Mouse (Mus musculus) heart, adult 2 months (tissue): ENCODE measurements around the gene Rspry1. TPM values are rescaled to one million over a fixed set of nuclear protein-coding genes. Genes with fewer than 3 reads are reported as not detected.

Experiments used
- DNase-seq, 2 experiments: peaks; one replicate each; pipeline ENCODE4 v3.0.0; 2021
- H3K27ac ChIP-seq: fragments of 200-600 bp; 2 replicates; pipeline ENCODE4 v1.8.1; 2022
- H3K27me3 ChIP-seq: fragments of 200-500 bp; 2 replicates; pipeline ENCODE4 v1.6.1; 2012; ENCODE audit warnings: mild to moderate bottlenecking, low read length, inconsistent platforms, mixed read lengths; ENCODE audit not compliant: control insufficient read depth, insufficient read depth
- H3K36me3 ChIP-seq: fragments of 200-500 bp; 2 replicates; pipeline ENCODE4 v1.6.1; 2012; ENCODE audit warnings: low read length, inconsistent platforms; ENCODE audit not compliant: control insufficient read depth, insufficient read depth
- H3K4me1 ChIP-seq: fragments of 200-500 bp; 2 replicates; pipeline ENCODE4 v1.6.1; 2011; ENCODE audit warnings: low read length; ENCODE audit not compliant: control insufficient read depth, insufficient read depth
- H3K4me3 ChIP-seq: fragments of 200-600 bp; 2 replicates; pipeline ENCODE4 v1.8.1; 2022
- H3K79me2 ChIP-seq: fragments of 200-500 bp; replicated peaks from 2 replicates; pipeline ENCODE4 v1.6.1; 2012; ENCODE audit warnings: mild to moderate bottlenecking, inconsistent platforms, low read length, moderate library complexity, mixed read lengths; ENCODE audit not compliant: control insufficient read depth, insufficient read depth
- H3K9ac ChIP-seq: fragments of 200-500 bp; 2 replicates; pipeline ENCODE4 v1.6.1; 2012; ENCODE audit warnings: low read depth, mild to moderate bottlenecking, control low read depth, inconsistent platforms, low read length, mixed read lengths
- CTCF ChIP-seq: fragments of 200-600 bp; IDR thresholded peaks from 2 replicates; pipeline ENCODE4 v1.8.1; 2022; ENCODE audit warnings: antibody characterized with exemption, mild to moderate bottlenecking, moderate library complexity
- EP300 ChIP-seq: fragments of 200-500 bp; IDR thresholded peaks from 2 replicates; pipeline ENCODE4 v1.6.1; 2011; ENCODE audit warnings: low read depth, low read length, control low read depth; ENCODE audit not compliant: insufficient read depth
- POLR2A ChIP-seq: fragments of 200-500 bp; IDR thresholded peaks from 2 replicates; pipeline ENCODE4 v1.6.1; 2011; ENCODE audit warnings: mild to moderate bottlenecking, low read depth, low read length, control low read depth; ENCODE audit not compliant: insufficient read depth
- WGBS: fragments of 180-500 bp; shearing (Covaris S2); methylation state at CpG from one replicate; pipeline ENCODE4 v1.1.7; 2018; 5-methylcytosine and 5-hydroxymethylcytosine counted together
- intact Hi-C: fragments of 180-260 bp; cut with DNase I; formaldehyde crosslinking; loops from one replicate; pipeline ENCODE4 v1.15.1; 2025
- polyA plus RNA-seq: library from polyadenylated mRNA; depleted of rRNA; stranded (reverse); fragments of >200 nt; gene quantifications from 2 replicates; pipeline ENCODE4 v1.2.3, GENCODE M21; 2012
- total RNA-seq, 2 experiments: library from RNA; stranded (reverse); gene quantifications; 2 replicates each; pipeline ENCODE4 v1.2.3; 2021

Rspry1 gene
- total and polyA plus RNA-seq, 3 experiments = 3.8 to 10.6 (median 10.1) TPM

DNA sequence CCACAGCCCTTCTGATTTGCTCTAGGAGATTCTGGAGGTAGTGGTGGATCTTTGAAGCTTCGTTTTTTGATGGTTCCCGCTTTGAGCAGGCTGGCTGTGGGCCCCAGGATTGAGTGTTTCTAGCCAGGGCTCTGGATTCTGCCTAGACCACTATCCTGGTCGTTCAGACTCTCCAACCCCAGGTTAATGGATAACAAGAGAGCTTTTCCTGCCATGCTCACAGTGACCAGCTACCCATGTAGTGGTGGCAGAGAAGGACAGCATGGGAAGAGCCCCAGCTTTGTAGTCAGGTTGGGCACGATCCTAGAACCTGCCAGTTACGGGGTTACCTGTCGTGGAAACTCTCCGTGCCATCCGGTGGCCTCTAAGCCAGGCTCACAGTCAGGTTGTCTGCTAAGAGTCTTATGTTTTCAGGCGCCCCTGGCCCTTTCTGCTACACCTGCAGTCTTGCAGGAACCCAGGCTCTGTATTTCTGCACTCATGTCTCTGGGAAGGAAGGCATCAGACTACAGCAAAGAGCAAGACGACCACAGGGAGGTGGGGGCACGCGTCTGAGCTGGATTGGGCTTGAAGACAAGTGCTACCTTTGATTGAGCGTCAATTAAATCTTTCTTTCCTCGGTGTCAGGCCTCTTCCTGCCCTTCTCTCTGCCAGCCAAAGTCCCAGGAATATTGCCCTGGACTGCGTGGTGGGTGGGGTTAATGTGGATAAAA is 35.1 kb upstream of the Rspry1 start:
- H3K9ac ChIP-seq = no peak overlapping the region
- 81% methylated on average over 15 of the region's 15 CpGs for WGBS
- DNase-seq = no peak
- no peaks in the 10 kb centered on the region for H3K4me1 ChIP-seq
- H3K36me3 ChIP-seq = no peaks in the 10 kb centered on the region
- H3K4me3 ChIP-seq = no peak overlapping the region
- H3K27ac ChIP-seq = no peak overlapping the region
- intact Hi-C loops = loop anchor here (5.0 kb wide), 1 partner anchor 34 kb away; the partner anchor contains the start of gene Cpne2
- TF ChIP-seq POLR2A = no peak
- no peak for TF ChIP-seq EP300
- no peak for TF ChIP-seq CTCF
- no peaks in the 10 kb centered on the region for H3K79me2 ChIP-seq
- H3K27me3 ChIP-seq = no peaks in the 10 kb centered on the region

DNA sequence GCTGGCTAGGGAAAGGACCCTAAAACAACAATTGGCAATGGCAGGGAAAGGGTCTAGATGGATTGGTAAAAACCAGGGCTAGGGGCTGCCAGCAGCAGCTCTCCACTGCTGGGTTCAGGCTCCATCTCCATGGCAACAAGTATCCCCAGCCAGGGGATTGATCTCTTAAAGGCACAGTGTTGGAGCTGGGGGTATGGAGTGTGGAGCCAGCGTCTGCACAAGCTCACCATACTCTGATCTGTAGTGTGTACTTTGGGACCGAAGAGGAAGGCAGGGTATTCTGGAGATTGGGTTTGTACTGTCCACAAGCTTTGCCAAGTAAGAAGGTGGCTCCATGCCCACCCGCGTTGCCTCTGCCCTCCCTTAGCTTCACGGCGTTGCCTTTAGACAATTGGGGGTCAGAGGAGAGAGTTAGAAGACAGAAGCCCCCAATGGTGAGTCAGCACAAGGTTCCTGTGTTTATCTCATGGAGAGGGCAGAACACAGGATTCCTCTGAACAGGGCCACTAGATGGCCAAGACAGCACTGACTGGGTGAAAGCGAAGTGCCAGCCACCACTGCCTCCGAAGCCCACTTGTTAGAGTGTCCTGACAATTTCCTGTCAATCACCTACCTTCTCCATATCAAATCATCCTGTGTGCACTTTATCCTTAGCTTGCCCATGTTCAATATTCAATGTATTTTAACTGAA is 34.4 kb upstream of the Rspry1 start:
- WGBS = 75% methylated on average over 8 of the region's 8 CpGs

DNA sequence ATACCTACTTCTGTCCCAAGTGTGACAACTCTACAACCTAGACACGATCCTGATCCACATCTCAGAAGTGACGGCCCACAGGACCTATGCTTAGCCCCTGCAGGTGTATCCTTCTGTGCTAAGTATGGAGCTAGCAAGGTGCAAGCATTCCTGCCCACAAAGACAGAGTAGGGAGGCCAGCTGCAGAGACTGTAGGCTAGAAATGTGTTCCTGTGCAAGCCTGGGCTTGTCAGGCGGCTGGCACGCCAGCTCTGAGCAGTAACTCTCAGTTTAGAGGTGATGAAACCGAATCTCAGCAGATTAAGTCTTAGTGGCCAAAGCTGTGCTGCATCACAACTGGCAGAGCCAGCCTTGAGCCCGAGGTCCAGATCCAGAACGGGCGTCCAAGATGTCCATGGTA is 33.6 kb upstream of the Rspry1 start:
- no peak for DNase-seq
- Histone ChIP-seq H3K79me2 (no peaks in the 10 kb centered on the region), H3K9ac (no peak overlapping the region), H3K27me3 (no peaks in the 10 kb centered on the region), H3K4me3 (no peak overlapping the region), H3K27ac (no peak overlapping the region), H3K36me3 (no peaks in the 10 kb centered on the region), H3K4me1 (no peaks in the 10 kb centered on the region)
- no peak for TF ChIP-seq POLR2A
- no peak for TF ChIP-seq CTCF
- no peak for TF ChIP-seq EP300
- intact Hi-C loops = loop anchor here (5.0 kb wide), 1 partner anchor 36 kb away; the partner anchor contains the start of gene Cpne2
- WGBS = 92% methylated on average over 8 of the region's 8 CpGs

More for the DNA sequence above, 34.4 kb upstream of the Rspry1 start:
- Histone ChIP-seq H3K36me3 (no peaks in the 10 kb centered on the region), H3K79me2 (no peaks in the 10 kb centered on the region), H3K9ac (no peak overlapping the region), H3K27ac (no peak overlapping the region), H3K4me3 (no peak overlapping the region), H3K4me1 (no peaks in the 10 kb centered on the region), H3K27me3 (no peaks in the 10 kb centered on the region)
- TF ChIP-seq POLR2A = no peak
- TF ChIP-seq EP300 = no peak
- no peak for TF ChIP-seq CTCF
- intact Hi-C loops = loop anchor here (5.0 kb wide), 1 partner anchor 35 kb away; the partner anchor contains the start of gene Cpne2
- DNase-seq = no peak

DNA sequence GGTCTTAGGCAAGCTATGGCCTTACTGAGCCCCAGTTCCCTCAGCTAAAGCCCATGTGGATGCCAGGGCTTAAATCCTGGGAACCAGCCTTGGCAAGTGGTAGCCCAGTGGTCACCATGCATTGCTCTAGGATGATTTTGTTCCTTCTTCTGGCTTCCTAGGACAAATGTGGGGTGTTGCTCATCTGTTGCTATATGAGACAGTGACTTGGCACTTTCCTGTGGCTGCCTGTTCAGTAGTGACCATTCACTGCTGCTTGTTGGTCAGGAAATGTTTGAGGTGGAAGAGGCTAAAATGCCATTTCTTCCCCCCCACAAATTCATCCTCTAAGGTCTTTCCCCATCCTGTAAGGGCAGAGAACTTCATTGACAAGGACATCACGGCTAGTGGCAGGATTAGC is 32.3 kb upstream of the Rspry1 start:
- intact Hi-C loops = loop anchor here (5.0 kb wide), 1 partner anchor 37 kb away; the partner anchor contains the start of gene Cpne2
- no peak overlapping the region for H3K27ac ChIP-seq
- DNase-seq = no peak
- no peaks in the 10 kb centered on the region for H3K27me3 ChIP-seq
- 84% methylated on average over 1 of the region's 1 CpGs for WGBS
- H3K4me3 ChIP-seq = no peak overlapping the region
- no peak for TF ChIP-seq CTCF
- TF ChIP-seq POLR2A = no peak
- no peak for TF ChIP-seq EP300
- no peaks in the 10 kb centered on the region for H3K4me1 ChIP-seq
- no peak overlapping the region for H3K9ac ChIP-seq
- H3K79me2 ChIP-seq = no peaks in the 10 kb centered on the region
- no peaks in the 10 kb centered on the region for H3K36me3 ChIP-seq

DNA sequence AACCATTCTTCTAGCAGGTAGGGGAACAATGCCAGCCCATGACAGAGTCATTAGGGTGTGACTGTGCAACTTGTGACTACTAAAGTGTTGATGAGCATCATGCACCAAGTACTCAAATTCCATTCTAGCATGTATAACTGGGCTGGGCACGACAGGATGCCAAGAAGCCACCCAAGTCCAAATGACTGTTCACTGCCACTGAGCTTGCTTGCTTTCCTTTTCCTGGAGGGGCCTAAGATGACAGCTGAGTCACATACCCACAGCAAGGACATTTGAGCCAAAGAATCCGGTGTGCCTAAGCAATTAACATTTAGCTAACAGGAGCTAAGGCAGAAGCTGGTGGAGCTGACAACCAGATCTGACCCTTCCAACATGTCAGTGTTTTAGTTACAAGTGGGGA is 29.8 kb upstream of the Rspry1 start:
- intact Hi-C loops = no loop called here
- 56% methylated on average over 2 of the region's 2 CpGs for WGBS

More for the DNA sequence above, 29.8 kb upstream of the Rspry1 start:
- DNase-seq = no peak
- no peak for TF ChIP-seq POLR2A
- TF ChIP-seq CTCF = no peak
- no peak for TF ChIP-seq EP300
- Histone ChIP-seq H3K4me1 (no peaks in the 10 kb centered on the region), H3K4me3 (no peak overlapping the region), H3K9ac (no peak overlapping the region), H3K27me3 (no peaks in the 10 kb centered on the region), H3K36me3 (no peaks in the 10 kb centered on the region), H3K27ac (no peak overlapping the region), H3K79me2 (no peaks in the 10 kb centered on the region)
